Mouse (Mus musculus) liver, embryonic 14.5 days (tissue): ENCODE data around the gene Col16a1. TPM values are rescaled to one million over a fixed set of nuclear protein-coding genes. Genes with fewer than 3 reads are reported as not detected.

Experiments
- ATAC-seq: fragments of 200-750 bp; cut with Nextera tagmentation; 2 replicates; pipeline ENCODE4 v1.8.0; 2017; ENCODE audit warnings: moderate number of reproducible peaks, mild to moderate bottlenecking, moderate library complexity; ENCODE audit not compliant: insufficient read depth
- DNase-seq, 3 experiments: peaks; one replicate each; pipeline ENCODE4 v3.0.0-alpha.2; 2012 to 2013; ENCODE audit warnings: low read depth in 3 of 3, low spot score in 3 of 3
- H3K27ac ChIP-seq: fragments of 300-500 bp; sonication (generic); 2 replicates; pipeline ENCODE4 v1.5.1; 2014; ENCODE audit warnings: moderate library complexity, mild to moderate bottlenecking, control low read depth, inconsistent platforms
- H3K27me3 ChIP-seq: fragments of 300-500 bp; sonication (generic); 2 replicates; pipeline ENCODE4 v1.6.1; 2014; ENCODE audit warnings: mild to moderate bottlenecking, low read length, moderate library complexity; ENCODE audit not compliant: control insufficient read depth, insufficient read depth
- H3K36me3 ChIP-seq: fragments of 300-500 bp; sonication (generic); replicated peaks from 2 replicates; pipeline ENCODE4 v1.6.1; 2014; ENCODE audit warnings: low read depth; ENCODE audit not compliant: control insufficient read depth, insufficient read depth
- H3K4me1 ChIP-seq, 2 experiments: fragments of 200-500 bp in 1 of 2; fragments of 300-500 bp in 1 of 2; sonication (generic) in 1 of 2; replicated peaks; 2 replicates each; pipeline ENCODE4 v1.6.1; 2012 to 2014; ENCODE audit warnings: antibody characterized with exemption in 1 of 2, inconsistent platforms in 1 of 2, low read length in 1 of 2; ENCODE audit not compliant: control insufficient read depth in 2 of 2, insufficient read depth in 2 of 2
- H3K4me2 ChIP-seq: fragments of 300-500 bp; sonication (generic); 2 replicates; pipeline ENCODE4 v1.6.1; 2014; ENCODE audit warnings: low read depth, mild to moderate bottlenecking, control low read depth, moderate library complexity
- H3K4me3 ChIP-seq, 2 experiments: fragments of 200-500 bp in 1 of 2; fragments of 300-500 bp in 1 of 2; sonication (generic) in 1 of 2; 2 replicates each; pipeline ENCODE4 v1.5.1; 2012 to 2014; ENCODE audit warnings: low read depth in 2 of 2, low read length in 2 of 2, mild to moderate bottlenecking in 2 of 2, control low read depth in 1 of 2, inconsistent platforms in 1 of 2, moderate library complexity in 1 of 2; ENCODE audit not compliant: insufficient read depth in 1 of 2
- H3K9ac ChIP-seq: fragments of 300-500 bp; sonication (generic); replicated peaks from 2 replicates; pipeline ENCODE4 v1.6.1; 2014; ENCODE audit warnings: mild to moderate bottlenecking, control low read depth, moderate library complexity
- H3K9me3 ChIP-seq: fragments of 300-500 bp; sonication (generic); 2 replicates; pipeline ENCODE4 v1.6.1; 2016; ENCODE audit warnings: low read length, mixed read lengths; ENCODE audit not compliant: control insufficient read depth
- CTCF ChIP-seq: IDR thresholded peaks from 2 replicates; pipeline ENCODE4 v1.5.1; 2016; ENCODE audit warnings: antibody characterized with exemption, low read depth, control low read depth
- EP300 ChIP-seq: IDR thresholded peaks from 2 replicates; pipeline ENCODE4 v1.6.1; 2016; ENCODE audit warnings: antibody characterized with exemption, low read depth
- WGBS: fragments of 180-500 bp; shearing (Covaris S2); extraction: QIAGEN DNeasy Blood & Tissue Kit; methylation state at CpG from one replicate; pipeline ENCODE4 v1.1.7; 2014; ENCODE audit not compliant: insufficient replicate concordance; 5-methylcytosine and 5-hydroxymethylcytosine counted together
- polyA plus RNA-seq, 2 experiments: library from polyadenylated mRNA; depleted of rRNA in 1 of 2; stranded (reverse) in 1 of 2; unstranded in 1 of 2; fragments of >200 nt; fragmentation: Nextera tagmentation in 1 of 2; extraction: Ambion mirVana in 1 of 2; gene quantifications; 2 replicates each; pipeline versions ENCODE4 v1.2.1 to v1.2.3; 2012 to 2014

Gene Col16a1
- polyA plus RNA-seq, 2 experiments = 1.5 to 3.0 TPM

- TF ChIP-seq EP300 (no peak), CTCF (no peak)
- Histone ChIP-seq H3K4me1 (no peaks in the 10 kb centered on the region), H3K4me2 (no peak overlapping the region), H3K4me3 (no peak overlapping the region), H3K9ac (no peak overlapping the region), H3K9me3 (no peaks in the 10 kb centered on the region), H3K36me3 (no peaks in the 10 kb centered on the region), H3K27me3 (no peaks in the 10 kb centered on the region), H3K27ac (no peak overlapping the region)
- ATAC-seq (no peak), DNase-seq (no peak)
- 55% methylated on average over 4 of the region's 4 CpGs for WGBS
Observed at GRCm38 (mm10) chr4:130073367-130073766, 25.7 kb downstream of the Col16a1 start.

GRCm38 (mm10) chr4:130074761-130075515 is 27.3 kb downstream of the Col16a1 start:
- DNase-seq (no peak), ATAC-seq (no peak)
- H3K9ac ChIP-seq = no peak overlapping the region

GRCm38 (mm10) chr4:130076856-130077255 is 29.2 kb downstream of the Col16a1 start:
- no peaks in the 10 kb centered on the region for H3K27me3 ChIP-seq
- 44% methylated on average over 8 of the region's 8 CpGs for WGBS
- ATAC-seq = no peak

More at GRCm38 (mm10) chr4:130074761-130075515, 27.3 kb downstream of the Col16a1 start:
- Histone ChIP-seq H3K36me3 (no peaks in the 10 kb centered on the region), H3K4me1 (no peaks in the 10 kb centered on the region), H3K9me3 (no peaks in the 10 kb centered on the region), H3K4me2 (no peak overlapping the region), H3K4me3 (no peak overlapping the region), H3K27ac (no peak overlapping the region), H3K27me3 (no peaks in the 10 kb centered on the region)
- WGBS = 61% methylated on average over 17 of the region's 17 CpGs
- TF ChIP-seq CTCF (no peak), EP300 (no peak)

GRCm38 (mm10) chr4:130078816-130079485 is 31.3 kb downstream of the Col16a1 start:
- Histone ChIP-seq H3K27ac (no peak overlapping the region), H3K4me1 (no peaks in the 10 kb centered on the region), H3K9me3 (no peaks in the 10 kb centered on the region), H3K4me3 (no peak overlapping the region), H3K4me2 (no peak overlapping the region), H3K36me3 (no peaks in the 10 kb centered on the region), H3K9ac (no peak overlapping the region), H3K27me3 (no peaks in the 10 kb centered on the region)
- no peak for TF ChIP-seq EP300
- no peak for TF ChIP-seq CTCF
- no peak for DNase-seq
- 42% methylated on average over 17 of the region's 17 CpGs for WGBS
- ATAC-seq = no peak

More at GRCm38 (mm10) chr4:130076856-130077255, 29.2 kb downstream of the Col16a1 start:
- Histone ChIP-seq H3K4me2 (no peak overlapping the region), H3K4me3 (no peak overlapping the region), H3K4me1 (no peaks in the 10 kb centered on the region), H3K9me3 (no peaks in the 10 kb centered on the region), H3K36me3 (no peaks in the 10 kb centered on the region), H3K27ac (no peak overlapping the region), H3K9ac (no peak overlapping the region)
- no peak for DNase-seq
- TF ChIP-seq CTCF (no peak), EP300 (no peak)

GRCm38 (mm10) chr4:130079521-130079920 is 31.9 kb downstream of the Col16a1 start:
- H3K27me3 ChIP-seq = no peaks in the 10 kb centered on the region

More at GRCm38 (mm10) chr4:130079521-130079920, 31.9 kb downstream of the Col16a1 start:
- no peaks in the 10 kb centered on the region for H3K36me3 ChIP-seq
- TF ChIP-seq CTCF = no peak
- no peak for TF ChIP-seq EP300
- WGBS = 21% methylated on average over 3 of the region's 3 CpGs
- no peak overlapping the region for H3K4me3 ChIP-seq
- H3K4me2 ChIP-seq = no peak overlapping the region
- ATAC-seq (no peak), DNase-seq (no peak)
- no peaks in the 10 kb centered on the region for H3K4me1 ChIP-seq
- H3K27ac ChIP-seq = no peak overlapping the region
- no peak overlapping the region for H3K9ac ChIP-seq
- no peaks in the 10 kb centered on the region for H3K9me3 ChIP-seq
